13 mouse cellular contexts compared by ENCODE assay signal in the genomic region with DNA sequence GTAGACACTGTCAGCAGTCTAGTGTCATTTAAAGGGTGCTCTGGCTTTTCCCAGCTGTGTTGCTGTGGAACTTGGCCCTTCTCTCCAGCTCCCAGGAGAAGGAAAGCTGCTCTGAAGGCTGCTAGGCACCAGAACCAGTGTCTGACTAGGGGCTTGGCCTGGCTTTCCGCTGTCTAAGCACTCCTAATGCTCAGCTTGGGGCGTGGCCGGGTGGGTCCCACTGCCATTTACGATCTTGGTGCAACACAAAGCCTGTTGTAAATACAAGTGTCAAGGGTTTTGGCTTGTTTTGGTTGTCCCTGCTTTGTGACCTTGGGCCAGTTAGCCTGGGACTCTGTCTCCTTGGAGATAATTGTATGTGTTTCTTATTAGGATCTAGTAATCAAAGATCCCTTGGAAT. TPM values are rescaled to one million over a fixed set of nuclear protein-coding genes. Genes with fewer than 3 reads are reported as not detected.
DNase-seq lines count a peak whose midpoint lies in the region; ATAC-seq and TF ChIP-seq lines count a peak whose summit lies in the region.
"Had no signal": no experiment of that assay in that cellular context is flagged by ENCODE, and none has a peak within 500 bp of the region (broad histone marks: within the 10 kb centered on the region; RNA-seq: fewer than 3 reads in every experiment).

No protein-coding gene starts in this region.

- H3K27me3 ChIP-seq in midbrain, postnatal 0 days (ENCODE audit: insufficient read depth, low read length), result no peaks in the 10 kb centered on the region
- H3K27me3 ChIP-seq in midbrain, embryonic 14.5 days (ENCODE audit: control insufficient read depth, insufficient read depth, low read length), result no peaks in the 10 kb centered on the region
- no peaks in the 10 kb centered on the region for H3K27me3 ChIP-seq in intestine, embryonic 16.5 days (replicated peaks; ENCODE audit: control insufficient read depth, insufficient read depth, low read length)
- H3K27me3 ChIP-seq in liver, embryonic 11.5 days (replicated peaks; ENCODE audit: control insufficient read depth, insufficient read depth, low read length), result no peaks in the 10 kb centered on the region

- no peaks in the 10 kb centered on the region for H3K4me1 ChIP-seq in midbrain, postnatal 0 days (ENCODE audit: insufficient read depth, low read length)
- H3K4me1 ChIP-seq in midbrain, embryonic 14.5 days (ENCODE audit: control insufficient read depth, insufficient read depth, low read length), result peaks cover 11% of the 10 kb centered on the region; the same call in 1 of the 2 replicates
- H3K4me1 ChIP-seq in intestine, embryonic 16.5 days (ENCODE audit: control insufficient read depth, insufficient read depth, low read length), result peaks cover 46% of the 10 kb centered on the region
- H3K4me1 ChIP-seq in liver, embryonic 11.5 days (replicated peaks; ENCODE audit: control insufficient read depth, insufficient read depth, low read length), result peaks cover 8% of the 10 kb centered on the region

- 90% methylated on average over 4 of the region's 4 CpGs for WGBS in midbrain, postnatal 0 days
- 85% methylated on average over 4 of the region's 4 CpGs for WGBS in midbrain, embryonic 14.5 days
- WGBS in intestine, embryonic 16.5 days, result 46% methylated on average over 4 of the region's 4 CpGs
- 73% methylated on average over 4 of the region's 4 CpGs for WGBS in liver, embryonic 11.5 days

- no peak overlapping the region for H3K4me3 ChIP-seq in midbrain, postnatal 0 days (ENCODE audit: low read depth, low read length)
- no peak overlapping the region for H3K4me3 ChIP-seq in midbrain, embryonic 14.5 days (replicated peaks; ENCODE audit: low read depth, low read length)
- H3K4me3 ChIP-seq in intestine, embryonic 16.5 days (ENCODE audit: low read length), result no peak overlapping the region
- no peak overlapping the region for H3K4me3 ChIP-seq in liver, embryonic 11.5 days (ENCODE audit: low read depth, low read length)
- H3K4me3 ChIP-seq: erythroblast, embryonic 14.5 days had no signal

- no peaks in the 10 kb centered on the region for H3K36me3 ChIP-seq in midbrain, postnatal 0 days (ENCODE audit: insufficient read depth, low read length)
- H3K36me3 ChIP-seq in midbrain, embryonic 14.5 days (ENCODE audit: control insufficient read depth, insufficient read depth, low read length), result no peaks in the 10 kb centered on the region
- no peaks in the 10 kb centered on the region for H3K36me3 ChIP-seq in intestine, embryonic 16.5 days (ENCODE audit: control insufficient read depth, insufficient read depth, low read length)
- no peaks in the 10 kb centered on the region for H3K36me3 ChIP-seq in liver, embryonic 11.5 days (ENCODE audit: control insufficient read depth, insufficient read depth, low read length)

- ATAC-seq in midbrain, postnatal 0 days (ENCODE audit: low FRiP score), result no peak
- ATAC-seq in midbrain, embryonic 14.5 days (ENCODE audit: low FRiP score, low TSS enrichment), result no peak
- 0 out of 2 replicates have a peak, but pooled peaks have one; percentile 52 for ATAC-seq in intestine, embryonic 16.5 days
- ATAC-seq in liver, embryonic 11.5 days (replicated peaks; ENCODE audit: low FRiP score), result no peak

- H3K4me2 ChIP-seq in midbrain, postnatal 0 days (ENCODE audit: low read depth, low read length, poor library complexity, severe bottlenecking), result no peak overlapping the region
- no peak overlapping the region for H3K4me2 ChIP-seq in midbrain, embryonic 14.5 days (ENCODE audit: low read length)
- no peak overlapping the region for H3K4me2 ChIP-seq in intestine, embryonic 16.5 days (ENCODE audit: low read depth, low read length)
- no peak overlapping the region for H3K4me2 ChIP-seq in liver, embryonic 11.5 days

- peak; percentile 94 for DNase-seq in heart, adult 11 months
- no peak for DNase-seq in heart, postnatal 36 days
- DNase-seq in midbrain, postnatal 0 days (ENCODE audit: low spot score), result peak; percentile 10
- no peak for DNase-seq in midbrain, embryonic 14.5 days
- DNase-seq in lung, postnatal 4 days, result peak; percentile 51 to 80
- no peak for DNase-seq in liver, embryonic 11.5 days (ENCODE audit: low spot score)
- no peak for DNase-seq in layer of hippocampus, postnatal 14 days (ENCODE audit: low spot score in 2 of 2)
- DNase-seq: adrenal gland, postnatal 25 days; cerebellum, adult 8-10 months; kidney, adult 18-20 months; left cerebral cortex, postnatal 4 days had no signal

- no peak overlapping the region for H3K27ac ChIP-seq in midbrain, postnatal 0 days (ENCODE audit: low read depth, low read length)
- no peak overlapping the region for H3K27ac ChIP-seq in midbrain, embryonic 14.5 days (replicated peaks; ENCODE audit: low read depth, low read length)
- H3K27ac ChIP-seq in intestine, embryonic 16.5 days (ENCODE audit: low read length), result no peak overlapping the region
- no peak overlapping the region for H3K27ac ChIP-seq in liver, embryonic 11.5 days (ENCODE audit: low read depth, low read length)

- H3K9ac ChIP-seq in midbrain, postnatal 0 days (replicated peaks; ENCODE audit: low read length, poor library complexity, severe bottlenecking), result no peak overlapping the region
- no peak overlapping the region for H3K9ac ChIP-seq in midbrain, embryonic 14.5 days (replicated peaks; ENCODE audit: low read length)
- H3K9ac ChIP-seq in intestine, embryonic 16.5 days (ENCODE audit: low read depth, low read length), result no peak overlapping the region
- no peak overlapping the region for H3K9ac ChIP-seq in liver, embryonic 11.5 days (ENCODE audit: low read depth, low read length)

- no peaks in the 10 kb centered on the region for H3K9me3 ChIP-seq in midbrain, postnatal 0 days (ENCODE audit: low read length)
- no peaks in the 10 kb centered on the region for H3K9me3 ChIP-seq in midbrain, embryonic 14.5 days (ENCODE audit: control insufficient read depth, low read length)
- no peaks in the 10 kb centered on the region for H3K9me3 ChIP-seq in intestine, embryonic 16.5 days (ENCODE audit: control insufficient read depth, low read length)
- no peaks in the 10 kb centered on the region for H3K9me3 ChIP-seq in liver, embryonic 11.5 days (ENCODE audit: control insufficient read depth, low read length)

- no peak for TF ChIP-seq CTCF in midbrain, postnatal 0 days (IDR thresholded peaks at IDR 0.05)

- intact Hi-C loops in heart, postnatal 36 days (cut with DNase I), result no loop called here

RNA-seq across cellular contexts. Expression of gene Taf11, which starts 30.7 kb away (rescaled TPM):
- 10 to 100 TPM; 22.6 to 23.7 TPM for total RNA-seq in heart, postnatal 36 days (2021)
- total RNA-seq in midbrain, postnatal 0 days (2014; rRNA removed), result 18.1 and 21.0 TPM in 2 replicates
- 49.7 and 59.9 TPM in 2 replicates for polyA plus RNA-seq in midbrain, postnatal 0 days (2015; fragmentation: Nextera tagmentation; extraction: Ambion mirVana)
- 59.9 and 64.9 TPM in 2 replicates for polyA plus RNA-seq in midbrain, embryonic 14.5 days (2014; fragmentation: Nextera tagmentation; extraction: Ambion mirVana)
- 41.5 and 51.6 TPM in 2 replicates for polyA plus RNA-seq in intestine, embryonic 16.5 days (2015; fragmentation: Nextera tagmentation; extraction: Ambion mirVana)
- polyA plus RNA-seq in liver, embryonic 11.5 days (2014; fragmentation: Nextera tagmentation; extraction: Ambion mirVana), result 61.0 and 70.0 TPM in 2 replicates
- total RNA-seq in layer of hippocampus, postnatal 14 days (2021), result 10 to 100 TPM; 29.7 to 35.7 TPM

RNA-seq across cellular contexts. Expression of gene Anks1, which starts 31.2 kb away (rescaled TPM):
- total RNA-seq in heart, postnatal 36 days (2021), result 10 to 100 TPM; 54.3 to 54.6 TPM
- 109 and 112 TPM in 2 replicates for total RNA-seq in midbrain, postnatal 0 days (2014; rRNA removed)
- polyA plus RNA-seq in midbrain, postnatal 0 days (2015; fragmentation: Nextera tagmentation; extraction: Ambion mirVana), result 44.1 and 45.9 TPM in 2 replicates
- polyA plus RNA-seq in midbrain, embryonic 14.5 days (2014; fragmentation: Nextera tagmentation; extraction: Ambion mirVana), result 63.9 and 69.2 TPM in 2 replicates
- 10.0 and 11.4 TPM in 2 replicates for polyA plus RNA-seq in intestine, embryonic 16.5 days (2015; fragmentation: Nextera tagmentation; extraction: Ambion mirVana)
- 8.3 and 8.9 TPM in 2 replicates for polyA plus RNA-seq in liver, embryonic 11.5 days (2014; fragmentation: Nextera tagmentation; extraction: Ambion mirVana)
- 10 to 100 TPM; 38.0 to 39.5 TPM for total RNA-seq in layer of hippocampus, postnatal 14 days (2021)

Comparison
In these comparisons a context has a peak if more than half of its experiments do, and no peak if none do; other contexts are left out.
1. DNase-seq: peak in heart, adult 11 months (single experiment), midbrain, postnatal 0 days (single experiment) and lung, postnatal 4 days (2 of 2); none in heart, postnatal 36 days (0 of 2), midbrain, embryonic 14.5 days (single experiment), liver, embryonic 11.5 days (single experiment) and layer of hippocampus, postnatal 14 days (0 of 2).